Mouse (Mus musculus): ENCODE data around the gene Nrxn3.

GRCm38 (mm10) chr12:89395121-89395792 lies 672.6 kb downstream of the Nrxn3 start:
- TF ChIP-seq CTCF (IDR thresholded peaks at IDR 0.05; ENCODE audit: borderline replicate concordance, control insufficient read depth, extremely low read depth, insufficient read depth, low read length, poor library complexity) = no peak
- no peak for TF ChIP-seq POLR2A (IDR thresholded peaks at IDR 0.05; ENCODE audit: control insufficient read depth, extremely low read depth, insufficient read depth, low read length, poor library complexity)

Data from thymus, adult 2 months (tissue).